Mouse (Mus musculus) heart, embryonic 14.5 days (tissue): ENCODE results near the gene Pwp2. TPM values are rescaled to one million over a fixed set of nuclear protein-coding genes. Genes with fewer than 3 reads are reported as not detected.

Source experiments
- polyA plus RNA-seq: library from polyadenylated mRNA; unstranded; fragments of >200 nt; fragmentation: Nextera tagmentation; extraction: Ambion mirVana; gene quantifications from 2 replicates; pipeline ENCODE4 v1.2.1, GENCODE M21; 2014

The Pwp2 gene
- polyA plus RNA-seq, 1 experiment from 2014 or later: 8.6 TPM

Other genes starting within 250 kb of the Pwp2 start
- gene Trpm2, start 214.6 kb downstream of the Pwp2 start, polyA plus RNA-seq: 0.07 and 0.51 TPM in 2 replicates
- 18.6 and 21.1 TPM in 2 replicates for gene 1810043G02Rik, start 206.6 kb downstream of the Pwp2 start, polyA plus RNA-seq
- gene Pfkl, start 175.1 kb downstream of the Pwp2 start, polyA plus RNA-seq: 168 and 170 TPM in 2 replicates
- gene Dnmt3l, start 143.2 kb downstream of the Pwp2 start, polyA plus RNA-seq: not detected in 2 replicates
- 0.16 TPM in 1 of 2 replicates, not detected in the other for gene Aire, start 141.5 kb downstream of the Pwp2 start, polyA plus RNA-seq
- gene Icosl, start 115.8 kb downstream of the Pwp2 start, polyA plus RNA-seq: 1.5 and 2.0 TPM in 2 replicates
- 24.2 and 36.2 TPM in 2 replicates for gene D10Jhu81e, start 15.4 kb downstream of the Pwp2 start, polyA plus RNA-seq
- 15.4 and 19.0 TPM in 2 replicates for gene Trappc10, start 59.5 kb upstream of the Pwp2 start, polyA plus RNA-seq
- gene Agpat3, start 167.3 kb upstream of the Pwp2 start, polyA plus RNA-seq: 61.2 and 66.0 TPM in 2 replicates
- gene Rrp1, start 227.9 kb upstream of the Pwp2 start, polyA plus RNA-seq: 176 and 191 TPM in 2 replicates
- gene Cstb, start 240.5 kb upstream of the Pwp2 start, polyA plus RNA-seq: 123 and 124 TPM in 2 replicates